Mouse (Mus musculus) cortical plate, adult 2 months (tissue): ENCODE measurements around the gene Gimap1.

Experiments used
- CTCF ChIP-seq: fragments of 200-500 bp; IDR thresholded peaks from 2 replicates; pipeline ENCODE4 v1.5.1; 2011; ENCODE audit warnings: mild to moderate bottlenecking, control low read depth, low read length; ENCODE audit not compliant: insufficient read depth; ENCODE audit errors: extremely low read depth
- POLR2A ChIP-seq: fragments of 200-500 bp; IDR thresholded peaks from 2 replicates; pipeline ENCODE4 v1.6.1; 2011; ENCODE audit warnings: mild to moderate bottlenecking, low read length, control low read depth; ENCODE audit not compliant: insufficient read depth; ENCODE audit errors: extremely low read depth

DNA sequence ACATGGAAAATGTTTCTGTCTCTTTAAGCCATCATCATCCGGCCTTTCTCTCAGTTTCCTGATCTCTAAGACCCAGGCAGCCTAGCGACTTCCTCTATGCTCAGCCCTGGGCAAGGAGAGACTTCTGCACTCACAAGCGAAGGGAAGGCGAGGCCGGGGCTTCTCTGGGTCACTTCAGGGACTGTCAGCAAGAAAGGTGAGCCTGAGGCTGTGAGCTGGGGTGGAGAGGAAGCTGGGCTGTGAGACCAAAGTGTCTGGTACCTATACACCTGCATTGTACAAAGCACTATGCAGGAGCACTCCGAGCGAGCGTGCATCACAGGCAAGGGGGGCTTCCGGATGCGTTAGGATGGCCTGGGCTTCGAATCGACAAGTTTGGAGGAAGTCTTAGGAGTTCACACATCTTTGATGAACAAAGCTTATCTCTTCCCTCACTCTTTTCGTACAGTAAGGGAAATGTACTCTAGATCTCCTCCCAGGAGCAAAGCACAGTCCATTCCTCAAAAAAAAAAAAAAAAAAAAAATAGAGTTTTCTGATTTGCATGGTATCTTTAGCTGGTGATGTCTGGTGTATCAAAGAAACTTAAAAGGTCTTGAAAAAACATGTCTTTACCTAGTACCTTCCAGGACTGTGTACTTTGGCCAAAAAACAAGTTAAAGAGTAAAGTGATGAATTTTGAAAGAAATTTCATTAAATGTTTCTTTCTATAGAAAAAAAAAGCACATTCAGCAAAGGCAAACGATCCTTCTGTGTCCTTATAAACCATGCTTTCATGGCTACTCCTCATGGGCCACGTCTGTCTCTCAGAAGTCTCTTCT, at the start of gene Gimap1:
- TF ChIP-seq POLR2A (no peak), CTCF (no peak)
